In the genomic region with DNA sequence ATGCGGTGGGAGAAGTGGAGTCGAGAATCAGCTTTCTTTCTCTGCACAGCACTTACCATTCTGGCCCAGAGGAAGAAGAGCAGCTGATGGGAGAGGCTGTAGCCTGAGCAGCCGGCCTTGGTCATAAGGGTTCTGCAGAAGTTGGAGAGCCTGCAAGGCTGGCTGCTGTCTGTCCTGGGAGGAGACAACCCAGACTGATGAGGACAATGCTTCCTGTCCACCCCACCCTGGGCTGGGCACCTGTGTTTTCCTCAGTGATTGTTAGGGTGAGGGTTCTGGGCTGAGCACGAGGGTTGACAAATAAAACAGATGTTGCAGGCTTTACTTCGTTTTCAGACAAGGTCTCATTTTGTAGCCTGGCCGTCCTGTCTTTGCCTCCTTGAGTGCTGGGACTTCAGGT, we compare ENCODE assay signal across 18 mouse cellular contexts. TPM values are rescaled to one million over a fixed set of nuclear protein-coding genes. Genes with fewer than 3 reads are reported as not detected.
"Had no signal": no experiment of that assay in that cellular context is flagged by ENCODE, and none has a peak within 500 bp of the region (broad histone marks: within the 10 kb centered on the region; RNA-seq: fewer than 3 reads in every experiment).

No protein-coding gene starts in this region.

- H3K36me3 ChIP-seq: heart, embryonic 13.5 days; heart, embryonic 15.5 days; hindbrain, embryonic 13.5 days; hindbrain, embryonic 15.5 days; kidney, embryonic 15.5 days; limb, embryonic 13.5 days; limb, embryonic 15.5 days; liver, embryonic 12.5 days had no signal

- H3K27me3 ChIP-seq: heart, embryonic 15.5 days; hindbrain, embryonic 15.5 days; limb, embryonic 13.5 days had no signal

- H3K4me3 ChIP-seq: heart, embryonic 13.5 days; heart, embryonic 15.5 days; hindbrain, embryonic 13.5 days; hindbrain, embryonic 15.5 days; kidney, embryonic 15.5 days; limb, embryonic 13.5 days; limb, embryonic 15.5 days; liver, embryonic 12.5 days had no signal

- DNase-seq: gastrocnemius, postnatal 14 days; gastrocnemius, postnatal 36 days; kidney, adult 11 months; kidney, adult 2 months; kidney, adult 9 months; kidney, postnatal 14 days; layer of hippocampus, adult 9-11 months; layer of hippocampus, postnatal 36 days; left cerebral cortex, postnatal 4 days had no signal

RNA-seq across cellular contexts. Expression of a gene that starts 5.4 kb away (rescaled TPM):
- total RNA-seq: hematopoietic stem cell, adult 5-6 weeks had no signal
